Mouse (Mus musculus) B cell, adult 2 months (primary cell): Measurements from ENCODE around the gene Grin2c.

Experiments used
- DNase-seq, 2 experiments: peaks; one replicate each; pipeline ENCODE4 v3.0.0; 2022

The Grin2c gene

DNA sequence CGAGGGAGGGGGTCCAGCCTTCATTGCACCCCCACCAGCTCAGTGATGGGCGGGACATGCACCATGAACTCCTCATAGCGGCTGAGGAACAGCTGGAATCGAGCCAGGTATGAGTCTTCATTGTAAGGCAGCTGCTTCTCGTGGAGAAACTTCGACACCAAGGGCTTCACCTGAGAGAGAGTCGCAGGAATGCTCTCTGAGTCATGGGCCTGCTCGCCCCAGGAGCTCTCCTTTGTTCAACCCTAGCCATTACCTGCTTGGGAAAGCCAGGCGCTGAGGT lies 16.4 kb upstream of the Grin2c start:
- DNase-seq, result no peak

DNA sequence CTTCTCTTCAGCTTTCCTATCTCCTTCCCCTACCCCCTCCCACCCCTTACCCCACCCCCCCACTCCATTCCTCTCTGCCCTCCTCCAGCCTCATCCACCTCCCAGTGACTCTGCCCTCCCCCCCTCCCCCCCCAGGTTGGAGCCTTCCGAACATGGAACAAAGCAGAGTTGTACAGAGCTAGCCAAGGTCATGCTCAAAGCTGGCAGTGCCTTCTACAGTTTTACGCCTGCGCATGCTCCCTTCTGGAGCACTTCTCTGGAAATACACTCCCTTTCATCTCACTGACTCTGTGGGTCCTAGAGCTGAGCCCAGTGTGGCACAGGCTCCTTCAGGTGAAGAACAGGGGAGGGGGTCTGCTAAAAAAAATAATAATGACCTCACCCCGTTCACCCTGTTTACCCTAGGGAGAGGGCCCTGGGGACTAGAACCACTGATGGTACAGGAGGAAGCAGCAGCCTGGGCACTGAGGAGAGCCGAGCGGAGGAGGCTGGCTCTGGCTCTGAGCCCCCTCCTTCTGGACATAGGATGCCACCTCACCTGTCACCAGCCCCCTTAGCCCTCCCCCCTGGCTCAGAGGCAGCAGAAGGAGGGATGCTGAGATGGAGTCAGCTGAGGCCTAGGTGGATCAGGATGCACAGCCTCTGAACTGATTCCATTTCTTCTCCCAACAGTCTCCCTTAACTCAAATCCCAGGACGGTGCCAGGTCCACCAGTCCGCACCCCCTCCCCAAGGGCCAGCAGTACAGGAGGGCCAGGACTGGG lies 15.9 kb upstream of the Grin2c start:
- DNase-seq, result no peak

DNA sequence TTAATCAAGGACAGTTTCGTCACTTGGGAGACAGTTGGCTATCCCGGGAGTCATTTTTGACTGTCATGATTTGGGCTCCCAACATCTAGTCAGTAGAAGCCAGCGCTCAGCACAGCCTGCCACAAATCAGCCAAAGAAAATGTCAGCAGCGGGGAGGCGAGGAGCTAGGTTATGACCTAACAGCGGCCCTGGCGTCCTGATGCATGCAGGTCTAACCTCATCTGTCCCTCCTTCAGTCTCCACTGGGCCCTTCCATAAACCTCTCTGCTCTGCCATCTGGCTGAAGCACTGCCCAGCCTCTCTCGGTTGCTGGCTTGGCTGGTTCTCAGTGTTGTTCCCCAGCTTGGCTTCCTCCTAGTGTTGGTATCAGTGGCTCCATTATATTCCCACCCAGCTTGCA lies 15.3 kb upstream of the Grin2c start:
- no peak for DNase-seq

DNA sequence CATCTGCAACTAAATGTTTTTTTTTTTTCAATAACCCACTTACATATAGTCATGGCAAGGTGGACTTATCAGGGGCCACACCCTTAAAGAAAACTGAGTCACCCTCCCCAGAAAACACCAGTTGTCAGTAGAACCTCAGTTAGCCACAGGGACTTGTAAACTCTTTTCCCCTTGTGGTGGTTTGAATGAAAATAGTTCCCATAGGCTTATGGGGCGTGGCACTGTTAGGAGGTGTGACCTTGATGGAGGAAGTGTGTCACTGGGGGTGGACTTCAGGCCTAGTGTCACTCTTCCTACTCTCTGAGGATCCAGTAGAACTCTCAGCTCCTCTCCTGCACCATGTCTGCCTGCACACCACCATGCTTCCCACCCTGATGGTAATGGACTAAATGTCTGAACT lies 12.7 kb upstream of the Grin2c start:
- no peak for DNase-seq

DNA sequence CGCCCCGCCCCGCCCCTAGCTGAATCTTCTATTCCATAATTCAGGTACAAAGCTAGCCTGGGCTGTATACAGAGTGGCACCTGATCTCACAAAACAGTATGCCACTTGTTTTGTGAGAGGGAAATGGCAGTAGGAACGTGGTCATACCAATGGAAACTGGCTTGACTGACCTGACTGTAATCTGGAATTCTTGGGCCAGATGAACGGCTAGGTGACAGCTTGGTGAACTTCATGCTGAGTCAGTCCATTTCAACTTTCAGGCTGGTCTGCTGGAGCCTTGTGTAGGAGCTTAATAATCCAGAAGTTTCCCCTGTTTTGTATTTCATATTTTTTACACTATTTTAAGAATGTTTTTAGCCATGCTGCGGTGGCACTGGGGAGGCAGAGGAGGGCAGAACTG lies 11.1 kb upstream of the Grin2c start:
- DNase-seq, result no peak

DNA sequence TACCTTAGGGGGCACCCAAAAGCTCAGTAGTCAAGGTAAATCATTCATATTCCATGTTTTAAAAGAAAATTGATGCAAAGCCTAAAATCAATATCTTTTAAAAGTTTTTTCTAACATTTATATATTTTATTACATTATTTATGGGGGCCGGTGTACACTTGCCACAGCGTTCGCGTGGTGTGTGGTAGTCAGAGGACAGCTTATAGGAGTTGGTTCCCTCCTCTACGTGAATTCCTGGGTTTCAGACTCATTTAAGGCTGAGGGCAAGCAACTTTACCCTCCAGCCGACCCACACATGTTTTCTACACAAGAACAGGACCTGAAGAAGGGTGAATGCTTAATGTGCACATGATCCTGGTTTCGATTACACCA lies 10.5 kb upstream of the Grin2c start:
- no peak for DNase-seq

DNA sequence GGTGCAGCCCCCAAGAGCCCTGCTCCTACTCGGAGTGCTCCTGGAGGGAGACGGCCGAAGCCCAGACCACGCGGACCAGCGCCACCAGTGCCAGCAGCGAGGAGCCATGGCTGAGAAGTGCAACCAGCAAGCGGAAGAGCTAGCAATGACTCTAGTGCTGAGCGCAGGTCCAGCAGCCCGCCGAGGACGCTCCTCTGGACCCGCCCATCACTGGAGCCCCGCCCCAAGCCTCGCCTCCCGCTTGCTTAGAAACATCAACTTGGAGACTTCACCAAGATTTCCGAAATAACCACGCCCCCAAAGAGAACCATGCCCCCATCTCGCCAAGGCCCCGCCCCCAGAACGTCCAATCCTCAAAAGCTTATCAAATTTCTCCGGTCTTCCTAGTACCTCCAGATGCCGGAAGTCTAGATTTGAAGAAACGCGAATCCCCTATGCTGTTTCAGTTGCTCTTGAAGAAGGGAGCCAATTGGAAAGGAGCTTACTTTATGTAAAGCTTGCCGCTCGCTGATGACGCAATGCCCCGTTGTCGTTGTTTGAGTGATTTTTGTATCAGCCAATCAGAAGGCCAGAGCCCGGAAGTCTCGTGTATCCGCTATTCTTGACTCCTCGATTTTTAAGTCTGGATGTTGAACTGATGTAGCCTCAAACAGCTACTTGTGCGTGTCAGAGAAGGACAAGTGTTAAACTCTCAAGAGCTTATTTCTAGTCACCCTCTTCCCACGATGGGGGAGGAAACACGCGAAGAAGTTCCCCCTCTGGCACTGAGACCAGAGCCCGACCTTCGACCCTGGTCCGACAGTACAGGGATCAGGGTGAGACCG lies 9.9 kb upstream of the Grin2c start, which contains the start of gene Fdxr:
Gene Fdxr (minus strand): TSS at position 271 of the 824 bp plus-strand sequence.
- peak; percentile 98 to 99 for DNase-seq

DNA sequence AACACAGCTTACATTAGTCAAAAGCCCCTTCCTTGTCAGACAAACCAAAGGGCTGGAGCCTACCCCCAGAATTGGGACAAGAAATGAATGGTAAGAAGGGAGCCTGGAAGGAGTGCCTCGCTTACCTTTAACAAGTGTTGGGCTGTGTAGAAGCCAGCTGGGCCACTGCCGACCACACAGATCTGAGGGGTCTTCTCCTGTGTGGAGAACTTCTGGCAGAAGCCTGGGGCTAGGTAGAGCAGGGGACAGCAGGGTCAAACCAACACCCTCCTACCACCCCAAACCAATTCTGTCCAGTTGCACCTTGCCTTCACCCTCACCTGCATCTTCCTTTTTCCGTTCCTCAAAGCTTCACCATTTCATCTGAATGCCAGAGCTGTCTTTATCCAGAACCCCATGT lies 8.9 kb upstream of the Grin2c start:
- DNase-seq, result no peak

DNA sequence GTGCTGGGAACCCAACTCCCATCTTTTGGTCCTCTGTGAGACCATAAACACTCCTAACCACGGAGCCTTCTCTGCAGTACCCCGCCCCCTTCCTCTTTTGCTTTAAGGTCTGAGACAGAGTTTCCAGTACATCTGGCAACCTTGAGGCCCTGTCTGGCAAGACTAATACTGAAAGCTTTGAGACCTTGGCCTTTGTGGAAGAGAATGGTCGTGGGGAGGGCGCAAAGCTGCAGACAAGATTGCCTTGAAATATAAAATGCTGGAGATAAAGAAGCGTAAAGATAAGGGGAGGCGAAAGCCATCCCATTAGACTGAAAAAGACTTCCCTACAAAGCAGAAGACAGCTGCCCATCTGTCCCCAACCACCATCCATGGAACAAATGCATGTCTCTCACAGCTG lies 8.5 kb upstream of the Grin2c start:
- DNase-seq, result no peak

DNA sequence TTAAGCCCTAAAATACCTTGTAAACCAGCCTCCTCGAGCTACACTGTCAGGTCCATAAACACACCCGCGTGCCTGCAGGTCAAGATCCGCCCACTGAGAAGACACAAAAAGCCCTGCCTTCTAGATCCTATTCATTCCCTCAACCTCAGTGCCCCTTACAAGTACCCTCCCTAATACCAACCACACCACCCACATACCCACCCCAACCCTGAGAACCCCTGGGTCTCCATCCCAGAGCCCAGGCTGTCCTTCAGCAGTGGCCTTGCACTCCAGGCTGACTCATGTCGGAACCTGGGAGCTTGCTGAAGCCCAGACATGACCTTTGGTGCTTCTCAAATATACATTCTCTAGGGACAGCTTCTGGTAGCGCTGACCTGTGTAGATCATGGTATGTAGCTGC lies 7.7 kb upstream of the Grin2c start:
- DNase-seq, result no peak

DNA sequence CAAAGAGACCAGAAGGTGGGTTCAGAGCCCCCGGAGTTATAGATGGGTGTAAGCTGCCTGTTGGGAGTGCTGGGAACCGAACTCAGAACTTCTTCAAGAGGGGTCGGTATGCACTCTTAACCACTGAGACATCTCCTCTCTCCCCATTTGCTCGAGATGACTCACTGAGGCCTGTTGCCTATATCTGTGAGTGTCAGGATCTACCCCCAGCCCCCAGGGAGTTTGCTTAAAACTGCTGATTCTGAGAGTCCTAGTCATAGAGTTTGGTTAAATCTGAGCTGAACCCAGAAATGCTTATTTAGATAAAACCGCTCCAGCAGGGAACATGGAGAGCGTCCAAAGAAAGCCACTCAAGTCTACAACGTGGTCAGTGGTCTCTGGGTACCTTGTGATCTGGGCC lies 7.1 kb upstream of the Grin2c start:
- DNase-seq, result no peak

DNA sequence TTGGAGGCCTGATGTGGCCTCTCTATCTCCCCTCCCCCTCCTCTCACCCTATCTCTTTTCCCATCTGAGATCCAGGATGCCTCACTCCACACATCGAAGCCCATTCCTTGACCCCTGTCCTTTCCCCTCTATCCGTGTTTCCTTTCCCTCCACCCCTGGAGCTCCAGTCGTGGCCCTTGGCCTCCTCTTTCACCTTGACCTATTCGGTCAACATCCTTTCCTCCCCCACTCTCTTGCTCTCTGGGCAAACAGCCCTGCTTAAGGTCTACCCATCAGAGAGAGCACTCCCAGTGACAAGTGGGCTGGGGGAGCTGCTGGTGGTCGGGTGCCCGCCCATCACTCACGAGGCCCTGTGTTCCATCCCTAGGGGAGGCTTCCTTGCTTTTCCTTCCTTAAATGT lies 6.7 kb upstream of the Grin2c start:
- DNase-seq, result no peak

DNA sequence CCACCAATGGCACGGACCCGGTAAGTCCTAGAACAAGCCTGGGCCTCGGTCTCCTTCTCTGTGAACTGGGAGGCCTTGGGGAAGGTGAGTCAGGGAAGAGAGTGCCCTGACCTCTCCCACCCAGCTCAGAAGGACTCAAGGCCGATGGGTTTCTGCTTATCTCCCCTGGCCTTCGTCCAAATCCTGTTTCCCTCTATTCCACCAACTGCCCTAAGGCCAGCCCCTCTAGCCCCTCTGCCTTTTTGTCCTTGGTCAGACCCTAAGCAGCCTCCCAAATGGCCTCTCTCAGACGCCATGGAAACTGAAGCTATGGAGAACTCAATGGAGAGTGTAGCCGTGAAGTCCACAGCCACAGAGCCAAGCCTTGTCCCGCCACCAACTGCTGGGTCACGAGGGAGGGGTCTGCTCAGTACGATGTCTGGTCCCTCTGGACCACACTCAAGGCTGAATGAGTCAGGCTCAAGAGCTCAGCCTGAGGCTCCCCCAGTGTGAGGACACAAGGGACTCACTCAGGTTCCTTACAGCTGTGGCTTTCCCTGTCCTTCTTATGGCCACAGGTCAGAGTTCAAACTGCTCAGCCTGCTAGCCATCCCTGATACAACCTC lies 6.0 kb upstream of the Grin2c start:
- no peak for DNase-seq

DNA sequence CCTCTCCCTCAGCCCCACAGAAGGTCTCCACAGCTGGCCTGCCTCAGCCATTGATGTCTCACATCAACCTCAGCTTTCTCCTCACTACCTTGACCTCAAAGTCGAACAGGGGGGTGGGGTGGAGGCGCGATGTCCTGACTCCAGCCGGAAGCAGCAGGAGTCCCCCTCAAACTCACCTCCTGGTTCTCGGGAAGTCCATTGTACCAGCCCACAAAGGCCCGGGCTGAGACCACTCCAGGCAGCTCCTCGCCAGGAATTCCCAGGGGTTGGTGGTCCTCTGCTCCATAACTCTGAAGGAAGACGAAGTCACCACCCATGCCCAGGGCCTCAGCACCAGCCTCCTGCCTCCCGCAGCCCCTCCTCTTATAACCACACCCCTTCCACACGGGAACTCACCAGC lies 4.4 kb upstream of the Grin2c start:
- no peak for DNase-seq

DNA sequence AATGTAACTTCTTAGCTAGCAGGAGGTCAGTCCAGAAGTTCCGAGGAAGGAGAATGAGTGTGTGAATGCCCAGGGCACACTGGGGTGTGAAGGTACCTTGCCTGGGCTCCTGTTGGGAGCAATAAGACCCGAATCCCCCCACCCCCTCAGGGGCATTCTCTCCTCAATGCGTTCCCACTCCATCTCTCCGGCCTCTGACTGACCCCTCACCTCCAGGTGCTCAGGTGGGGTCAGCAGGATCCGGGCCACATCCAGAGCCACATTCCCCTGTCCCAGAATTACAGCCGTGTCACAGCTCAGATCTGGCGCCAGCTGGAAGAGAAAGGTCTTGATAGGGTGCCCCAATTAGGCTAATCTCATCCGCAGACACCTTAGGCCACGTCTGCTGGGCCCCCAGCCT lies 4.0 kb upstream of the Grin2c start:
- no peak for DNase-seq

DNA sequence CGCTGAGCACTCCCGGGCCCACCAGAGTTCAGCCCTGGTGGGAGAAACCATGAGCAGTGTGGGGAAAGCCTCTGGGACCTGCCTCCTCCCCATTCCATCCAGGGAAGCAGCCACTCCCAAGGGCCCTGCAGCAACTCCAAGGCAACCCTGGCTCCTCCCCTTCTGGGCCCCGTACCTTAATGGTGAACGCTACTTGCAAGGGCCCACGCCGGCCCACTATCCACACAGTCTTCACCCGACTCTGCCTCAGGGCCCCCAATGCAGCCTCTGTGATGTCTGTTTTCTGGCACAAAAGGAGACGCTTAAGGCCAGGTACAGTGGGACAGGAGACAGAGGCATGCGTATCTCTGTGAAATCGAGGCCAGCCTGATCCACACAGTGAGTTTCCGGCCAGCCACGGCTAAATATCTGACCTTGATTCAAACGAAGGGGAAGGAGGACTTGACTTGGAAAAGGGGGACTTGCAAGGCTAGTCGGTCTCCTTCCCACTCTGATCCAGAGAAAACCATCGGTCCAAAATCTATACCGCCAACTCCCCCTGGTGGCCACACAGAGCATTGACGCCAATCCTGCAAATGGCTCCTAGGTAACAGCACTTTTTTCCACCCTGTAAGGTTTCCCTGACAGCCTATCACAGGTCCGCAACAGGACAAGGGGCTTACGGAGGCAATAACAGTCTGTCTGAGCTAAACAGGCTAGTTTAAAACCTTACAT lies 3.3 kb upstream of the Grin2c start:
- peak; percentile 73 to 74 for DNase-seq

DNA sequence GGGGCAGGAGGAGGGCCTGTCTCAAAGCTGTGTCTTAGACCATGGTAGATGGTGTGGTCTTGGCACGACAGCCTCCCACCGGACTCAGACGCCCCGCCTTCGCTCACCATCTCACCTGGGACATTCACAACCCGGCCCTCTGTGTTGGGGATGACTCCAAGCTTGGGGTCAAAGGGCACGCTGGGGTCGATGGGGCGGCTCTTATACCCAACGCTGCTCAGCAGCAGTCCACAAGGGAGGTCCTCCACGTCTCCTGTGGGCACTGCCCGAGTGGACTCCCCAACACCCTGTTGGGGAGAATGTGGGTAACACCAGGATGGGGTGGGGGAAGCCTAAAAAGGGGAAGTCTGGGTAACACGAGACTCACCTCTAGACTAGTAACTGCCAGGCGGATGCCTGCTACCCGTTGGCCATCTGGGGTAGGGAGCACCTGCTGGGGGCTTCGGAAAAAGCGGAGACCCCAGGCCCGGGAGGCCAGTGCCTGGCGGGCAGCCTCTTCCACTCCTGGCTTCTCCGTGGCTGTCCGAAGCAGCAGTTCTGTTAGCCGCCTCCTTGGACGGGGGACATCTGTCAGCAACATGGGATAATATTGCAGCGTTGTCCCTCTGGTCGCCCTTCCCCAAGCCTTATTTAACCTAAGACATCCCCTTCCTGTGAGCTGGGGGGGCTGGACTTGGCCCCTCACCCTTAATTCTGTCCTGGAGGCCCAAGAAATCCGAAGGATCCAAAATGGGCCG lies 2.5 kb upstream of the Grin2c start:
- no peak for DNase-seq

DNA sequence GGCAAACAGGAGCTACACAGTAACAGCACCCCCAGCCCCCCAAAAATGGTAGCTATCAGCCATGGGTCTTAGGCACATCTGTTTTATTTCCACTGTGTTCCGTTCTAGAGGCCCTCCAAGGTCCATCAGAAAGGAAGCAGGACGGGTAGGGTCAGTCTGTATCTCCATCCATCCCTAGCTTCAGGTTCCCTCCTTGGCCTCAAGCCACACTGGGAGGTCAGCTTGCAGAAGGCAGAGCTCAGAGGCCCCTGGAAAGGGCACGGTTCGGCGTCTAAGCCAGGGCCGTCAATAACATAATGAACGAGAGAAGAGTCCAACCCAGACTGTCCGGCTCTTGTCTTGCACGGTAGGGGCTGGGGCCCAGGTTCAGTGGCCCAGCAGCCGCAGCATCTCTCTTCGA lies 915 bp upstream of the Grin2c start:
- no peak for DNase-seq

DNA sequence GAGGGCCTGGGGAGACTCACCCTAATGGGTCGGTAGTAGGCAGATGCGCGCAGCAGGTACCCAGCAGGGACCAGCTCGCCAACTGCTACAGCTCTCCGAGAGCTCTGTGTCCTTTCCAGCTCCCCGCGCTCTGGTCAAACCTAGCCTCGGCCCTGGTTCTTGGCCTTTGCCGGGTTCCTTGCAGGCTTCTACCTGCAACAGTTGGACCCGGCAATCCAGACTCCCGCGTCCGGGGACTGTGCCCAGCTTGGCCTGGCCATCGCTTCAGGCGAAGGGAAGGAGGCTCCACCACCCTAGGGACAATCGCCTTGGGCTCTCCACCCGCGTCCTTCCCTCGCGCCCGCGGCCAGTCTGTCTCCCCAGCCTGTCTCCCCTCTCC lies 654 bp downstream of the Grin2c start:
- peak in 1 of 2 experiments; percentile 8 for DNase-seq

DNA sequence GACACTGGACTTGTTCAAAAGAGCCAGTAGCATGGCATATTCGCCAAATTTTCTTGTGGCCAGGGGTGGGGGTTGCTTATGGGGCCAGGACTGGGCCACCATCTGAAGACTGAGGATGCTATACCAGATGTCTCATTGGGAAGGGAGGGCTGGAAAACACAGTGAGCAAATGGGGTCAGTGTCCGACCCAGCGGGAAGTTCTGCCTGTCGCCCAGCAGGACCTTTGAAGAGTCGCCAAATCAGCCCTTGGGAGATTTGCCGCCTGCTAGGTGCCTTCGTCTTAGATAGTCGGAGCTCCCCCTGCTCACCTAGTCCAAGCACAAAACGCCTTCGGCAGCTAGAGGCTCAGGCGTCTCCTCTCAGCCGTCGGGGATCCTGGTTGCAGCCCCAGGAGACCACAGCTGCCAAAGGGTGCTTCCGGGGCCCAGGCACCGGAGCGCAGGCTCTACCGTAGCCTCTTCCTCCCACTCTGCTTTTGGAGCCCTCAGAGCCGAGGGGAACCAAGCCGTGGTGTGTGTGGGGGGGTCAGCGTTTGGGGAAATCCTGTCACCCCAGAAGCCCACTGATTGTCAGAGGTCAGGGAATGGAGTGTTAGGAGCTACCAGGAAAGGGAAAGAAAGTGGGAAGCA lies 1.2 kb downstream of the Grin2c start:
- DNase-seq, result peak in 1 of 2 experiments; percentile 5

DNA sequence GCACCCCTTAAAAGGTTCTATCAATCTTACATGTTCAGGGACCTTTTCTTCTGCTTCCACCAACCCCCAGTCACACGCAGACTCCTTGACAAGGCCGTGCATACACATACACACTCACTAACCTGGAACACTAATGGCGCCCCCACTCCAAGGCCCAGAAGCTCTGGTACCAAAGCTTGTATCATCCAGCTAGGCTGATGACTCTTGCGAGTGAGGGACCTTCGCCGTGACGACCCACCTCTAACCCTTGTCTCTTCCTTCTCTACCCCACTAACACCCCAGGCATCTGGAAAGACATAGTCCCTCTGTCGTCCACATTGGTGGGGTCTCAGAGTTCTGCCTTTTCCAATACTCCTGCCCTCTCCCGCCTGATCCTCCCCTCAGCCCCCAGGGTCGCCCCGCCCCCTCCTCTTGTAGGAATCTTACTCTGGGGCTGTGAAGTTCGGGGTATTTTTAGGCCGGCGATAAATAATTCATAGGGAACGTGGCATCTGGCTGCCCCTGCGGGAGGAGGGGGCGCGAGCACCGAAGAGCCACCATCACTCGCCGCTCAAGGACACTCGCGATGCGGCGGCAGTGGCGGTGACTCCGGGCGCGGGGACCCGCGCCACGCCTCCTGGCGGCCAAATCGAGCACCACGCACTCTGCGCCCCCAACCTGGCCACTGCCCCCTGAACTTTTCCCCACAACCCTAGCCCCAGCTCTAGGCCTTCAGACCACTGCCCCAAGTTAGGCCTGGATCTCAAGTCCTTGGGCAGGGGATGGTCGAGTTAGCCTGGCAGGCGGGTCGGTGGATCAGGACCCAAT lies 2.0 kb downstream of the Grin2c start:
- peak; percentile 35 to 48 for DNase-seq
